Mouse (Mus musculus): ENCODE results near the gene Uba3.
A peak's percentile ranks its signal among the peaks of the same experiment; 100 is the strongest.

Uba3 gene

GRCm38 (mm10) chr6:97210191-97210961 is 4.9 kb upstream of the Uba3 start, which contains the start of gene Arl6ip5:
Gene Arl6ip5, plus strand, starts transcription at chr6:97210689.
- DNase-seq (ENCODE audit: low spot score), result peak; percentile 79

DNA sequence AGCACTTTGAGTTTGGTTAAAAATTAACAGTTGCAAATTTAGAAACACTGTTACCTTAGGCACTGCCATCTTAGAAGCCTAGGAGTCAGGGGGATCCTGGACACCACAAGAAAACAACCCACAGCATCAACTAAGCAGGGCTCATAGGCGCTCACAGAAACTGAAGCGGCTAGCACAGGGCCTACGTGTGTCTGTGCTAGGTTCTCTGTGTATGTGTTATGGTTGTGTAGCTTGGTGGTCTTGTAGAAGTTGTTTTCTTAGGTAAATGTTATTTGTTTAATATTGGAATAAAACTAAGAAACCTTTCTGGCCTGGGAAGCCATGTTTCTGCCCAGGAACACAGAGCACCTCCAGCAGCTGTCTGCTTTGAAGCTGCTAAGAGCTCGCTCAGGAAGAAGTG is 4.3 kb upstream of the Uba3 start:
- DNase-seq (ENCODE audit: low spot score), result no peak

DNA sequence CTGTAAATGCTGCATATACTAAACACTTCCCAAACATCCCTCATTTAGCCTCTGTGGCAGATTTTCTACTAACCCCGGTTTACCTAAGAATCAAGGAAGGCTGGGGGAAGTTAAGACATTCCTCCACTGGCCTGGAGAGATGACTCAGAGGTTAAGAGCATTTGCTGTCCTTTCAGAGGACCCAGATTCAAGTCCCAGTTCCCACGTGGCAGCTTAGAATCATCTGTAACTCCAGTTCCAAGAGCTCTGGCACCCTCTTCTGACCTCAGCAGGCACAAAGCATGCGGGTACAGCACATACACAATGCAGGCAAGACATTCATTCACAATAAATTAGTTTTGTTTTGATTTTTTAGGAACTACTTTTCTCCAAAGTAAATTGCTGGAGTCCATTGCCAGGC is 3.8 kb upstream of the Uba3 start:
- no peak for DNase-seq (ENCODE audit: low spot score)

GRCm38 (mm10) chr6:97208406-97208805 is 3.0 kb upstream of the Uba3 start:
- no peak for DNase-seq (ENCODE audit: low spot score)

- no peak for DNase-seq (ENCODE audit: low spot score)
These were observed 1.6 kb upstream of the Uba3 start for GRCm38 (mm10) chr6:97207085-97207484.

GRCm38 (mm10) chr6:97204952-97205351 is 495 bp downstream of the Uba3 start:
- DNase-seq (ENCODE audit: low spot score), result no peak

DNA sequence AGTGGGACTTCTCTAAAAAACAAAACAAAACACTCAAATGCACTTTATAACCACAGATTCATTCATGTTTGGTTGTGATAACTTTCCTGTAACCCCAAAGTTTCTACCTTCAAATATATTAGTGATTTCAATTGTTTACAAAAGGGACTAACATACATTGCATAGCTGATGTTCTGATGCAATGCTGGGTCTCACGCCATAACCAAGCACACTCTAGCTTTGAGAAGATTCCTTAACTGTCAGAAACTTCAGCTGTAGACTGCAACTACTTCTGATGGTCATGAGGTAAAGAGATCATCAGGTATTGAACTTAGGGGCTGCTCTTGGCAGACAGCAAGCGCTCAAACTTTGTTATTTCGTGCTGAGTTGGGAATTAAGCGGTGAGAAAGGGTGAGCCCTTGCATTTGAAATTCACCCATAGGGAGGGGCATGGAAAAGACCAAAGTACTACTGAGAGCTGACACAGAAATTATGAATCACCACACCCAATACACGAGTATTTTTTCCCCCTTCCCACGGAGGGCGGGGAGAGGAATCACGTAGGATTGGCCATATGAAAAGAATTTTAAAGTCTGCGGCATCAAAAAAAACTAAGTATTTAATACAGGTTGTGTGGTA is 1.1 kb downstream of the Uba3 start:
- no peak for DNase-seq (ENCODE audit: low spot score)

DNA sequence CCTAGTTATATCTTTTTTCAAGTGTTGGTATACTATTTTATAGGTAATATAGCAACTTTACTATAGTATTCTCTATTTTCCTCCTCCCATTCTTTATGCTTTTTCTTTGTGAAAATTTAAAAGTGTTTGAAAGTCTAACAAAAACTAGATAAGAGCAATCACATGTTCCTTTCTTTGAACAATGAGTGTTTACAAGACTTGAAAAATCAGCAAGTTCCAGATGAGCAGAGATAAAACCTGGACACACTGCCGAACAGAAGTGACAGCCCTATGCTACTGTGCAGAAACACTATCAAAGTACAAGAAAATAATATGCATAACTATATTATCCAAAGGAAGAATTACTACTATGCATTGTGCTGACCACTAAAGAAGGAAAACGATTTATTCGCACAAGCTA is 3.0 kb downstream of the Uba3 start:
- DNase-seq (ENCODE audit: low spot score), result no peak

DNA sequence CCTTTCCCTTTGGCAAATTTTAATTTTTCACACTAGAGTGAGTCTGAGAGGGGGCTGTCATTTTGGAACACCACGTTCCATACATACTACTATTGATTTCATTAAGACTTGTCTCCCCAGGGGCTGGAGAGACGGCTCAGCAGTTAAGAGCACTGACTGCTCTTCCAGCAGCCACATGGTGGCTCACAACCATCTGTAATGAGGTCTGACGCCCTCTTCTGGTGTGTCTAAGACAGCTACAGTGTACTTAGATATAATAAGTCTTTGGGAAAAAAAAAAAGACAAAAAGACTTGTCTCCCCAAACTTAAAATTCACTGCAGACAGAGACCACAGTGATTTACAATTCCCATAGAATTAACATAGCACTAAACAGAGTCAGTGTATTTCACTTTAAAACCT is 5.0 kb downstream of the Uba3 start:
- DNase-seq (ENCODE audit: low spot score), result no peak

DNA sequence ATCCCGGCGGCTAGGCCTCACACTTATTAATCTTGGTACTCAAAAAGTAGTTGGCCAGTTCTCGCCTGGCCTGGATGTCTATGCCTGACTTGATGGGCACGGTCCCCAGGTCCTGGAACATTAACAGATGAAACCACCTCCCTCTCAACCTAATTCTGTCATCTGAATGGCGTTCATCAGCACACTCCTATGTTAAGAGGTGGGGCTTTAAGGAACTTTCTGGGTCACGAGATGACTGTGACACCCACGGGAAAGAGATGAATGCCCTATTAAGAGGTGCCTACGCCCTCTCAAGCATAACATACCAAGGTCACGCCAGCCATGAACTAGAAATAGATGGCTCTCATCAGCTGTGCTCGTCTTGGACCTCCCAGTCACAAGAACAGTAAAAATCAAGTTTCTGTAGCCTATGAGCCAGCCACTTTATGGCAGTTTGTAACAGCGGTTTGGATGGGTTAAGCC is 26.0 kb downstream of the Uba3 start:
- DNase-seq (ENCODE audit: low spot score), result peak; percentile 10

- DNase-seq (ENCODE audit: low spot score), result peak; percentile 93
These were observed 26.7 kb downstream of the Uba3 start, which contains the start of gene Tmf1 for GRCm38 (mm10) chr6:97178491-97179366. Gene Tmf1, minus strand, starts transcription at chr6:97179122.

GRCm38 (mm10) chr6:97175716-97176115 is 29.7 kb downstream of the Uba3 start:
- DNase-seq (ENCODE audit: low spot score), result no peak

- no peak for DNase-seq (ENCODE audit: low spot score)
These were observed 55.3 kb downstream of the Uba3 start for GRCm38 (mm10) chr6:97150156-97150555.

DNA sequence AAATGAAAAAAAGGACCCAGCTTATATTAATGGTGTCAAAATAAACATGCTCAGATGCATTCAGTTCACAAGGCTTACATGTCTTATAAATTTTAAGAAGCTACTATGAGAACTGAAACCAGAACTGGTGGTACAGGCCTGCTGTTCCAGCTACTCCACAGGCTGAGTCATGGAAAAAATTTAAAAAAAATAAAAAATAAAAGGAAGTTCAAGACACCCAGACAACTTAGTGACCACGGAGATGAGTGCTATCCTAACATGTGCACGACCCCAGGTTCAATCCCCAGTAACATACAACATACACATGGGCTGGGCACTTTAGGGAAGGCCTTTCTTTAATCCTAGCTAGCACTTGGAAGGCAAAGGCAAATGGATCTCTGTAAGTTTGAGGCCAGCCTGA is 55.7 kb downstream of the Uba3 start:
- no peak for DNase-seq (ENCODE audit: low spot score)

GRCm38 (mm10) chr6:97148383-97149251 is 56.8 kb downstream of the Uba3 start, which contains the start of gene Eogt:
Gene Eogt, minus strand, starts transcription at chr6:97149182.
- DNase-seq (ENCODE audit: low spot score), result peak; percentile 53

DNA sequence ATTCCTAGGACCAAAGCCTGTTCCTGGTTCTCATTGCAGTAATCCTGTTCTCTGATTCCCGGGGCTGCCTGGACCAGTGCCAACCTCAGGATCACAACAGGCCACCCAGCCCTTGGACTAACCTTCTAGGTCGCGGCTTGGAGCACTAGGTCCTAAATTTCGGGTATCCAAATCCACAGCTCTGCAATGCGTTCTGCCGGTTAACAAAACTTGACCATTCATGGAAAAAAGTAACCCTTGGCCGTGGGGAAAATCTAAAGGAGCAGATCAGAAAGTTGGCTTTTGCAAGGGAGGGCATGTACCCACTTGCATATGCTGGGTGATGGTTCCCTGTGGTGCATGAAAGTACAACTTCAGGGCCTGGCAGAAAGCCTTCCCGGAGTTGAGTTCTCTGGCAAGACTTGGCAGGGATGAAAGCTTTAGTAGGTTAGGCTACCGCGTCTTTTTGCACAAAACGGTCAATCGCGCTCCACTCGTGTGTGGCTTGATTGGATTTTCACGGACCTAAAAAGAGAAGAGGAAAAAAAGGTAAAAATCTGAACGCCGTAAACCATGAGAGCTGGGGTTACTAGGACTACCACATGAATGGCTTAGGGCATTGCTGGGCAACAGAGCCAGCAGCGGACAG is 57.6 kb downstream of the Uba3 start:
- DNase-seq (ENCODE audit: low spot score), result no peak

DNA sequence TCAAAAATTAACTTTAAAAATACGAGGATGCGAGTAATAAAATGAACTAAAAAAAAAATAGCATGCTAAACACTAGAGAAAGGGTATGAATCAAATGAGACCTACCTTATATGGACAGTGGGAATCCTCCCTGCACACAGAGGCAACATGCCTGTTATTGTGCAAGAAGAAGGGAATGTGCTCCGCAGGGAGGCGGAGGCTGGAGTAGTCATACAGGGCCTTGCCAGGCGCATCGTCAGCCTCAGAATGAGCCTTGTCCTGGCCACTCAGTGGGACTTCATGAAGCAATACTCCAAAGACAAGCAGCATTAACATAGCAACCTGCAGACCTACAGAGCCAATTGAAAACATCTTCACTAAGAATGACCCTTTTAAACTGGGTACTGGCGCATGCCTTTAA is 60.3 kb downstream of the Uba3 start:
- peak; percentile 17 for DNase-seq (ENCODE audit: low spot score)

- DNase-seq (ENCODE audit: low spot score), result peak; percentile 23
These were observed 61.1 kb downstream of the Uba3 start for GRCm38 (mm10) chr6:97144359-97144758.

DNA sequence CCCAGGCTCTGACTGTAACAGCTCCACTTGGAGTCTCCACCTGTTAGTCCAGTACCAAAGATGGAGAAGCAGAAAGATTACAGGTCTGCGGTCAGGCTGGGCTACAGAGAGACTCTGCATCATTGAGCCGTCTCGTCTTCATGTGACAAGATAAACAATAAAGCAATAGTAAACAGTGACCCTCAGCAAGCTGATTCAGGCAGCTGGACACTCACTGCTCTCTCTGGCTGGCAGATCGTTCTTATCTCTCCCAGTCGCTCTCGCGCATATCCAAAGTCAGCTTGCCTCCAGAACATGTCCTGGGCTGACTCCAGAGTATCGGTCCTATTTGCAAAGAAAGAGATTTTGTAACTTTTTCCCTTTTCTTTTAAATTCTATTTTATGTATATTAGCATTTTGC is 62.8 kb downstream of the Uba3 start:
- DNase-seq (ENCODE audit: low spot score), result no peak

DNA sequence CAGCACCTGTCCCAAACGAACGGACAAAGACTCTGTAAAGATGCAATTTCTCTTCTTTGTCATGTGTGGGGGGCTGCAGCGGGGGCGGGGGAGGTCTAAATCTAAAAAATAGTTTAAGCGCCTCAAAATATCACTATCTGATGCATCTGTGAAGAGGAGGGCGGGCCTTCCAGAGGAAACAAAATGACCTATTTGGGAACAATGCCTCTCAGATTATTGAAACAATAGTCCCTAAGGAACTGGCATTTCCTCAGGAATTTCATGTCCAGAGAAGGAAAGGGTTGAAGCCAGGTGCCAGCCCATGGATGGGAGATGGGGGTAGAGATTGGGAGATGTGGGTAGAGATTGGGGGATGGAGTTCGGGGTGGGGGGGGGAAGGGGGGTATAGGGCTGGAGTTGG is 63.6 kb downstream of the Uba3 start:
- no peak for DNase-seq (ENCODE audit: low spot score)
